Mouse (Mus musculus): Measurements from ENCODE around the gene Mre11a.

Gene Mre11a

GRCm38 (mm10) chr9:14784039-14785002 lies at the start of gene Mre11a, which contains the start of gene Ankrd49:
Gene Mre11a, plus strand, starts transcription at chr9:14784654.
Gene Ankrd49, minus strand, starts transcription at chr9:14784856.
- no peak for TF ChIP-seq GATA4 (IDR thresholded peaks at IDR 0.05; ENCODE audit: insufficient replicate concordance, low read length)

GRCm38 (mm10) chr9:14739498-14740150 lies 44.8 kb upstream of the Mre11a start:
- no peak for TF ChIP-seq GATA4 (IDR thresholded peaks at IDR 0.05; ENCODE audit: insufficient replicate concordance, low read length)

- TF ChIP-seq GATA4 (IDR thresholded peaks at IDR 0.05; ENCODE audit: insufficient replicate concordance, low read length) = no peak
Measured at GRCm38 (mm10) chr9:14740151-14740924, 44.1 kb upstream of the Mre11a start, which contains the start of gene Piwil4. Gene Piwil4, minus strand, starts transcription at chr9:14740733.

- TF ChIP-seq GATA4 (IDR thresholded peaks at IDR 0.05; ENCODE audit: insufficient replicate concordance, low read length) = no peak
Measured at GRCm38 (mm10) chr9:14750901-14751502, 33.5 kb upstream of the Mre11a start.

GRCm38 (mm10) chr9:14751503-14752000 lies 32.9 kb upstream of the Mre11a start:
- no peak for TF ChIP-seq GATA4 (IDR thresholded peaks at IDR 0.05; ENCODE audit: insufficient replicate concordance, low read length)

- TF ChIP-seq GATA4 (IDR thresholded peaks at IDR 0.05; ENCODE audit: insufficient replicate concordance, low read length) = no peak
Measured at GRCm38 (mm10) chr9:14752001-14752522, 32.4 kb upstream of the Mre11a start, which contains the start of gene Fut4. Gene Fut4, minus strand, starts transcription at chr9:14752393.

GRCm38 (mm10) chr9:14753947-14754346 lies 30.5 kb upstream of the Mre11a start:
- no peak for TF ChIP-seq GATA4 (IDR thresholded peaks at IDR 0.05; ENCODE audit: insufficient replicate concordance, low read length)

- TF ChIP-seq GATA4 (IDR thresholded peaks at IDR 0.05; ENCODE audit: insufficient replicate concordance, low read length) = no peak
Measured at GRCm38 (mm10) chr9:14754469-14754868, 30.0 kb upstream of the Mre11a start.

GRCm38 (mm10) chr9:14758590-14758989 lies 25.9 kb upstream of the Mre11a start:
- no peak for TF ChIP-seq GATA4 (IDR thresholded peaks at IDR 0.05; ENCODE audit: insufficient replicate concordance, low read length)

GRCm38 (mm10) chr9:14759261-14759660 lies 25.2 kb upstream of the Mre11a start:
- no peak for TF ChIP-seq GATA4 (IDR thresholded peaks at IDR 0.05; ENCODE audit: insufficient replicate concordance, low read length)

GRCm38 (mm10) chr9:14764765-14765164 lies 19.7 kb upstream of the Mre11a start:
- TF ChIP-seq GATA4 (IDR thresholded peaks at IDR 0.05; ENCODE audit: insufficient replicate concordance, low read length) = no peak

GRCm38 (mm10) chr9:14769811-14770210 lies 14.6 kb upstream of the Mre11a start:
- TF ChIP-seq GATA4 (IDR thresholded peaks at IDR 0.05; ENCODE audit: insufficient replicate concordance, low read length) = no peak

GRCm38 (mm10) chr9:14770803-14771471 lies 13.5 kb upstream of the Mre11a start, which contains the start of gene 1700012B09Rik:
Gene 1700012B09Rik, minus strand, starts transcription at chr9:14771030.
- TF ChIP-seq GATA4 (IDR thresholded peaks at IDR 0.05; ENCODE audit: insufficient replicate concordance, low read length) = no peak

- no peak for TF ChIP-seq GATA4 (IDR thresholded peaks at IDR 0.05; ENCODE audit: insufficient replicate concordance, low read length)
Measured at GRCm38 (mm10) chr9:14772074-14772473, 12.4 kb upstream of the Mre11a start.

All from liver, adult (tissue).